Mouse (Mus musculus) cortical plate, adult 2 months (tissue): ENCODE measurements at regions not wholly inside any gene's neighbourhood (a gene's known extent, or its start where the extent isn't known, plus 50 kb on each side); places are given as distances from the start of the nearest gene placed in this dataset.

Experiments
- H3K27ac ChIP-seq: fragments of 200-500 bp; 2 replicates; pipeline ENCODE4 v1.5.1; 2012; ENCODE audit warnings: low read length, control low read depth, inconsistent platforms; ENCODE audit not compliant: insufficient read depth
- H3K4me1 ChIP-seq: fragments of 200-500 bp; 2 replicates; pipeline ENCODE4 v1.6.1; 2011; ENCODE audit warnings: low read length; ENCODE audit not compliant: control insufficient read depth, insufficient read depth
- H3K4me3 ChIP-seq: fragments of 200-500 bp; 2 replicates; pipeline ENCODE4 v1.5.1; 2011; ENCODE audit warnings: mild to moderate bottlenecking, low read length, control low read depth; ENCODE audit not compliant: insufficient read depth
- CTCF ChIP-seq: fragments of 200-500 bp; IDR thresholded peaks from 2 replicates; pipeline ENCODE4 v1.5.1; 2011; ENCODE audit warnings: mild to moderate bottlenecking, control low read depth, low read length; ENCODE audit not compliant: insufficient read depth; ENCODE audit errors: extremely low read depth
- POLR2A ChIP-seq: fragments of 200-500 bp; IDR thresholded peaks from 2 replicates; pipeline ENCODE4 v1.6.1; 2011; ENCODE audit warnings: mild to moderate bottlenecking, low read length, control low read depth; ENCODE audit not compliant: insufficient read depth; ENCODE audit errors: extremely low read depth

- Histone ChIP-seq H3K4me3 (no peak overlapping the region), H3K4me1 (no peaks in the 10 kb centered on the region), H3K27ac (no peak overlapping the region)
- no peak for TF ChIP-seq POLR2A
- TF ChIP-seq CTCF: no peak
Observed at GRCm38 (mm10) chr9:32928289-32929000, 292.4 kb downstream of the Ets1 start.

GRCm38 (mm10) chr9:32929331-32929730 is 293.3 kb downstream of the Ets1 start:
- no peak overlapping the region for H3K4me3 ChIP-seq
- TF ChIP-seq POLR2A (no peak), CTCF (no peak)
- H3K4me1 ChIP-seq: no peaks in the 10 kb centered on the region
- H3K27ac ChIP-seq: no peak overlapping the region

- no peak overlapping the region for H3K27ac ChIP-seq
- H3K4me1 ChIP-seq: no peaks in the 10 kb centered on the region
- TF ChIP-seq CTCF (no peak), POLR2A (no peak)
- no peak overlapping the region for H3K4me3 ChIP-seq
Observed at GRCm38 (mm10) chr9:32929826-32930225, 293.8 kb downstream of the Ets1 start.

GRCm38 (mm10) chr9:32931266-32932005 is 295.4 kb downstream of the Ets1 start:
- TF ChIP-seq CTCF (no peak), POLR2A (no peak)
- no peak overlapping the region for H3K27ac ChIP-seq
- no peak overlapping the region for H3K4me3 ChIP-seq
- no peaks in the 10 kb centered on the region for H3K4me1 ChIP-seq

GRCm38 (mm10) chr9:32933237-32934071 is 297.4 kb downstream of the Ets1 start:
- H3K4me3 ChIP-seq: no peak overlapping the region
- no peaks in the 10 kb centered on the region for H3K4me1 ChIP-seq
- no peak overlapping the region for H3K27ac ChIP-seq
- TF ChIP-seq POLR2A (no peak), CTCF (no peak)

DNA sequence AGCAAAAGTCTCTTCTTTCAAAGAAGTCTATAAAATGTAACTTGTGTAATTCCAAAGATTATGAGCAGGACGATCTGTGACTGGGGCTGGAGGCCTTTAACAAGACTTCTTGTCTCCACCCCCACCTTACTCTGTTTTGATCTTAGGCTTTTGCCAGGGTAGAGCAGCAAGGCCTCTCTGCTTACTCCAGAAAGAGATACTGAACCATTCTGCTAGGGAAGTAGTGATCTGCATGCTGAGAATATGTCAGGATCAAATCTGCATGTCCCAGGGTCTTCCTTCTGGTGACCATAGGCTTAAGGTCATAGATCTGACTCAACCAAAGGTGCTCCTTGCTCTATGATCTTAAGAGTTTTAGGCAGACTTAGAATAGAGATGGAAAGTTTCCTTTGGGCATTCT is 298.4 kb downstream of the Ets1 start:
- Histone ChIP-seq H3K27ac (no peak overlapping the region), H3K4me1 (no peaks in the 10 kb centered on the region), H3K4me3 (no peak overlapping the region)
- no peak for TF ChIP-seq POLR2A
- no peak for TF ChIP-seq CTCF

DNA sequence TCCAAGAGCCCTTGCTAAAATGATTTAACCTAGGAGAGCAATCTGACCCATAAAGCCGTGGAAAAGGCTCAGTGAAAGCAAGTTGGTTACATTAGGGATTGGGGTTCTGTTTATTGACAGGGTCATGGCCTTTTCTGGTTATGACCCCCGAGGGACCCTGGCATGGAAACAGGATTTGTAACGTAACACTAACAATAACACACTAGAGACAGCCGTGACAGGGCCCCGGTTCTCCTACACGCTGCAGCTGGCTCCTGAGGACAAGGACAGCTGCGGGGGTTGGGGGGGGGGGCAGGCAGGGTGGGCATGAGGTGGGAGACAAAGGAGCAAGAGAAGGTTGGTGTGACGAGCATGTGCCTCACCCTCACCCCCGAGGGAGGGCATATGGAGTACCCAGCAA is 300.4 kb downstream of the Ets1 start:
- Histone ChIP-seq H3K4me3 (no peak overlapping the region), H3K4me1 (no peaks in the 10 kb centered on the region; the same call in 1 of the 2 replicates), H3K27ac (no peak overlapping the region)
- no peak for TF ChIP-seq POLR2A
- no peak for TF ChIP-seq CTCF

DNA sequence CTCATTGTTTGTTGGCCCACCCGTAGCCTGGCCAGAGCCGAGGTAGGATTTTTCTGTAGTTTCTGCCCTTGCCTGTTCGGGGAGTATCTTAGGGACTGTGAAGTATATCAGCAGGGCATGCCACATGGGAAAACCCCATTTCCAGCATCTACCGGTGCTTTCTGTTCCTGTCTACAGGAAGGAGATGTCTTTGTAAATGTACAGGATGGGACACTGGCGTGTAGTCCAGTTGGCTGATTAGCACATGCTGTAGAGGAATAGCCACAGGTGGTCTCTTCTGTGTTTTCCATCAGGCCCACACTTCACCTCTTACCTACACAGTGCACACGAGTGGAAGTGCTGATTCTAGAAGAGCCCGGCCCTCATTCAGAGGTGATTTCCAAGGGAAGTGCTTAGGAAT is 301.4 kb downstream of the Ets1 start:
- H3K4me3 ChIP-seq: no peak overlapping the region
- TF ChIP-seq CTCF: no peak
- TF ChIP-seq POLR2A: no peak
- H3K27ac ChIP-seq: no peak overlapping the region
- no peaks in the 10 kb centered on the region; the same call in 1 of the 2 replicates for H3K4me1 ChIP-seq

DNA sequence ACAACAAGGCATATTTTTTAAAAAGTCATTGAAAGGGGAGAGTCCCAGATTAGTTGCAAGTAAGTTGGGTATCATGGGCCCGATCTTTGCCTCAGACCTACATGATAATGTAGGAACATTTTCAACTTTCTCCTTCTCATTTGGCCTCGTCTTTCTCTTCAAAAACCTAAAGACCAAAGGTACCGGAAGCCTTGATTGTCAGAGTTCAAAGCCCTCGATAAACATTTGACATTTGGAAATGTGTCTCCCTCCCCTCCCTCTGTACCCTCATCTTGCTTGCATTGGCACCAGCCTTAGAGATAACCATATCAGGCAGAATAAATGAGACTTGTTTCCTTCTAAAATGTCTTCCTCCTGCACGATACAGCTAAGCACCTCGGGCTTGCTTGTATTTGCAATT is 302.8 kb downstream of the Ets1 start:
- no peak for TF ChIP-seq POLR2A
- no peak for TF ChIP-seq CTCF
- Histone ChIP-seq H3K4me3 (no peak overlapping the region), H3K27ac (no peak overlapping the region), H3K4me1 (no peaks in the 10 kb centered on the region; the same call in 1 of the 2 replicates)
